Mouse (Mus musculus): ENCODE measurements around the gene Tsr3.

Tsr3 gene

GRCm38 (mm10) chr17:25243131-25243780 is 3.3 kb downstream of the Tsr3 start:
- peak; percentile 31 for DNase-seq (ENCODE audit: low read depth)

DNA sequence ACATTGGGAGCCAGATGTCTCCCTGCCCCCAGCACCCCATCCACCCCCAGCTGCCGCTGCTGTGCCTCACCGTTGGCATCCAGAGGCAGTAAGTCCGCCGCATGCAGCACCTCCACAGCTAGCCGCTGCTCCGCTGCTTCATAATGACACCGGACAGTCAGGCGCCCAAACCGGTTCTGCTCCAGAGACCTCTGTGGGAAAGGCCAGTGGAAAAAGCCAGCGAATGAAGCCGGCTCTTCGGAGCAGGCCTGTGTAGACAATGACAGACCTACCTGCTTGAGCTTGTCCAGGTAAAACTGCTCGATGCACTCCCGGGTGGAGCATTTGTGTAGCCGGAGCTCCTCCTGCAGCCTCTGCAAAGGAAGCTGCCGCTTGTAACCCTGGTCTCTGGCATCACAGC is 4.3 kb downstream of the Tsr3 start:
- no peak for DNase-seq (ENCODE audit: low read depth)

DNA sequence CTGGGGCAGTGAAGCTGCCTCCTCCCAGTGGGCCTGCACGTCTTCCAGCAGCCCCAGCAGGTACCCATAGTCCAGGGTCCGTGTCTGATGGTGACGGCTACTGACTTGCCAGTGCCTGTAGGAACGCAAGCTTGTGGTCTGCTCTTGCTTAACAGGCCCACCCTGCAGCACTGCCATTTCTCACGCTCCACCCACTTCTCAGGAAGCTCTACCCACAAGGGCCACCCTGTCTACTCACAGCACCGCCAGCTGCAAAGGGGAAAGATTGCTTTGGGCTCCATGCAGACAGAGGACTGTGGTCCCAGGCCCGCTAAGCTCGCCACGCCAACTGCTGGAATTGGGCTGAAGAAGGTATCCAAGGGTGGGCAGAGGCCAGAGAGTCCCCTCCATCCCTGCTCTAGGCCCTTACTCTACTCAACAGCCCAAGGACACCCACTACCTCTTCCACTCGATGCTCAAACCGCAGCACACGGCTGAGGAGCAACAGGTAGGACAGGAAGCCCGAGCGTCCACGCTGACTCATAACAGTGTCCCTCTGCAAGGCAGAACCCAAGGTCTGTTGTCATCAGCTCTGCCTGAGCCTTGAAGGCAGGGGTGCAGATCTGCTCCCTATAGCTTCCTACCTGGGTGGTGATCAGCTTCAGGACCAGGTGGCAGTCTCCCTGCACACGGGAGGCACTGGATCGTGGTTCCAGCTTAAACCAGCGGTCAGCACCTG is 8.2 kb downstream of the Tsr3 start:
- no peak for DNase-seq (ENCODE audit: low read depth)

DNA sequence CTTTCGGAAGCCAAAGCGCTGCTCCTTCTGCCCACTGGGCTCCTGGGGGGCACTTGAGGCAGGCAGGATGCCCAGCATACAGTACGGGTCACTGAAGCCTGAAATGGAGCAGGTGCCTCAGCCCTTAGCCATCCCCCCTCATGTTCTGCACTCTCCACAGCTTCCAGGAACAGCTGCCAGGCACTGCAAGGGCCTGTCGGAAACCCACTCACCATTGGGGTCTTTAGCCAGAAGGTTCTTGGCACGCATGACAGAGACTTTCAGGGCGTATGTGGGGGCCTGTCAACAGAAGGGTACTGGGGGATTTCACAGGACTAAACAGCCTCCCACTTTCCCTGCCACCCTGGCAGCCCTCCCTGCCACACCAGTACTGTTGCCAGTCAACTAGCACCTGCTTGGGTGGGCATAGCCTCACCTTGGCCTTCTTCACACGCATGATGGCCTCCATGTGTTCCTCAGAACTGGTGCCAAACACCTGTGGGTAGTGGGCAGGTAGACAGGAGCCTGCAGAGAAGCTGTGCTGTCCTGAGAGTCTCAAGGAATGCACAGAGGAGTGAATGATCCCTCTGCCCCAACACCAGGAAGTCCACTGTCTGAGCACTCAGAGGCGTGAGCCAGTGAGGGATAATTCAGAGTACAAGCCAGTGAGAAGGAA is 10.3 kb downstream of the Tsr3 start:
- DNase-seq (ENCODE audit: low read depth) = no peak

DNA sequence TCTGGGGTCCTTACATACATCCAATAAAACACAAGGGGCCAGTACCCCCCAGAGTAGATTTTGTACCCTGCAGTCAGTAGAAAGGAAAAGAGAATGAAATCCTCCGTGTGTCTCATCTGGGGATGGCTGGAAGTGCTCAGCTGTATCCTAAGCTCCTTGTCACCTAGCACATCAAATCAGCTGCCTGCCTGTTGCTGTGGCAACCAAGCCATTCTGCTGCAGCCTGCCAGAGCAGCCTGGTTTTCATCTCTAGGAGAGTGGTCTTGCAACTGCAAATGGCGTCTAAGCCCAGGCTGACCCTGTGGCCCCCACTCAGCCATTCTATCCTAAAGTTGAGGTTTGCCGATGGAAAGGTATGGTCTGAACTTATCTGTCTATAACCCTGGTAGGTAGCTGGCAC is 12.7 kb downstream of the Tsr3 start:
- no peak for DNase-seq (ENCODE audit: low read depth)

GRCm38 (mm10) chr17:25253760-25254159 is 13.8 kb downstream of the Tsr3 start:
- DNase-seq (ENCODE audit: low read depth) = no peak

DNA sequence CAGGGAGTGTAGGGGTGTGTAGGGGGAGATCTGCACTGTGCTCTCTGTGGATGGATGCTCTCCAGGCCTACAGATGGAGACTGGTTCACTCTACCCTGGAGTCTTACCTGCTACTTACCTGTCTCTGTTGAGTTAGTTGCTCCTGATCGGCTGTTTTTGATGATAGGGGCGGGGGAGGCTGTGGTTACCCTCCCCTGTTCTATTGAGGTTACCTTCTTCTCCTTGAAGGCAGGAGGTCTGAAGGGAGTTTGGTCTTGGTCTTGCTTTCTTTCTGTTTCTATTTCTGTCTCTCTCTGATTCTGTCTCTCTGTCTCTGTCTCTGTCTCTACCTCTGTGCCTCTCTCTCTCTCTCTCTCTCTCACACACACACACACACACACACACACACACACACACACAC is 15.1 kb downstream of the Tsr3 start:
- DNase-seq (ENCODE audit: low read depth) = no peak

DNA sequence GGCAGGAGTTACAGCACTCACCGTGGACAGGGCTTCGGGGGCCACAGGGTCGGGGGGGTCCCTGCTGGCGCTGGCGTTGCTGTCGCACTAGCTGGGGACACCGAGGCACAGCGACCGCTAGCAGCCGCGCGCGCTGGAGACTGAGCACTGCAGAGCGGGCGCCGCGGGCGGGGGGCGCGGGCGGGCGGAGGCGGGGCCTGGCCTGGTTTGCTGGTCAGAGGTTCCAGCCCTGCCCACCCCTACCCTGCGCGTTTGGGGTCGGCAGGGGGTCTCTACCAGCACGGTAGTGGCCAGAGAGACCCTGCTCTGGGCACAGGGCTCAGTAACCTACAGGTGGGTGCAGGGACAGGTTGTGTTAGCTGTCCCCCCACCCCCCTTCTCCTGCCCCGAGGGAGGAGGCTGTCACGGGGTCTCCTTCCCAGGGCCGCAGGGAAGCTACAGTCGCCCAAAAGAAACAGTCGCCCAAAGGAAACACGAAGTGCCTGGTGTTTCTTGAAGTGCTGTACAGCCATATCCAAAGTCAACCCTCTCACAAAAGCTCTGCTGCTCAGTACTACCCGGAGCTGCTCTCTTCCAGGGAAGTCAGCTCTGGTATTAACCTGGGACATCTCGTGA is 16.3 kb downstream of the Tsr3 start, which contains the start of gene Baiap3:
Gene Baiap3, minus strand, starts transcription at position 225 of the 615 bp plus-strand sequence.
- DNase-seq (ENCODE audit: low read depth) = no peak

- DNase-seq (ENCODE audit: low read depth) = peak; percentile 31
Measured at GRCm38 (mm10) chr17:25257804-25258261, 17.9 kb downstream of the Tsr3 start.

DNA sequence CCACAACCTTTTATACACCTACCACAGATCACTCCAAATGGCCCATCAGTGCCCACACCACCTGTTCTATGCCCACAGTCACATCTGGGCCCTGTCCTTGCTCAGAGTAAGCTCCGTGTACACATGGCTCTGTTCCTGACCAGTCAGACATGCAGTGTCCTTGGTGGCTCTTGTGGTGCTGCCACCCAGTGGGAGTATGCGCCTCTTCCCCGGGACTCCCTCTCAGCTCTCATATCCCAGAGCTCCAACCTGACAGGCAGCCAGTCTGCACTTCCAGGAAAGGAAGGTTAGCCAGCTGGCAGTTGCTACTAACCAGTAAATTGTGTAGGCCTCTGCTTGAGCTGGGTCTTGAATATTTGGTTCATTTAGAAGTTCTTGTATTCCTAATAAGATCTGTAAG is 24.5 kb downstream of the Tsr3 start:
- peak; percentile 36 for DNase-seq (ENCODE audit: low read depth)

DNA sequence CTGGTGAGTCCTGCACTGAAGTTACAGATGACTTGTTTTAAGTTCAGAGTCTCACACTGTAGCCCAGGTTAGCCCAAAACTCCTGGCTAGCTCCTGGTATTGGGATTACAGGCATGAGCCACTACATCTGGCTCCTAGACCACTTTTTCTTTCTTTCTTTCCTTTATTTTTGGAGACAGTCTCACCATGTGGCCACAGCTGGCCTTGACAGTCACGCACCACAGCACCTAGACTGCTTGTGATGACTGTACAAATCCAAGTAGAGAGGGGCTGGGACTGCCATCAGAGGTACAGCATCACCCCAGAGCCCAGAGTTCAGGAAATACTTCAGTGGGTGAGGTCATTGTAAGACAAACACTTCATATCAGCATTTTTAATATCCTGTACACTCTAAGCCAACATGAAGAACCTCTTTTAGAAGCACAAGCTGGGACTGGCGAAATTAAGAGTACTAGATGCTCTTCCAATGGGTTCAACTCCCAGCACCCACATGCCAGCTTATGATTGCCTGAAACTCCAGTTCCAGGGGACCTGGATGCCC is 30.9 kb downstream of the Tsr3 start:
- no peak for DNase-seq (ENCODE audit: low read depth)

DNA sequence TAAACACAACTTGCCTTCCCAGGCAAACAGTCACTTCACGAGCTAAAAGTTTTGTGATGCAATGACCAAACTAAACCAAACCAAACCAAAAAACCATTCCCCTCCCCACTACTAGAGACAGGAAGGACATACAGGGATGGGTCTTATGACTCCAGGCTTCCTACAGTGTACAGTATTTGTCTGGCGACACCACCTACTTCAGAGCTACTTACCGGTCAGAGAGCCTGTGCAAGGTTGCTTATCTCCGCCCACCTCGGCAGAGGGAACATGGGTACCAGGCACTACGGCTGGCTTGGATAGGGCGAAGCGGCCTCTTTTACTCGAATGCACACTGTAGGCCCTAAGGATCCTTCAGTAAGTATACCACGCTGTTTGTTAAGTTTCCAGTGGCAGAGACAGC is 32.4 kb downstream of the Tsr3 start:
- DNase-seq (ENCODE audit: low read depth) = peak; percentile 52

- peak; percentile 95 for DNase-seq (ENCODE audit: low read depth)
Measured at GRCm38 (mm10) chr17:25272951-25273705, 33.2 kb downstream of the Tsr3 start.

DNA sequence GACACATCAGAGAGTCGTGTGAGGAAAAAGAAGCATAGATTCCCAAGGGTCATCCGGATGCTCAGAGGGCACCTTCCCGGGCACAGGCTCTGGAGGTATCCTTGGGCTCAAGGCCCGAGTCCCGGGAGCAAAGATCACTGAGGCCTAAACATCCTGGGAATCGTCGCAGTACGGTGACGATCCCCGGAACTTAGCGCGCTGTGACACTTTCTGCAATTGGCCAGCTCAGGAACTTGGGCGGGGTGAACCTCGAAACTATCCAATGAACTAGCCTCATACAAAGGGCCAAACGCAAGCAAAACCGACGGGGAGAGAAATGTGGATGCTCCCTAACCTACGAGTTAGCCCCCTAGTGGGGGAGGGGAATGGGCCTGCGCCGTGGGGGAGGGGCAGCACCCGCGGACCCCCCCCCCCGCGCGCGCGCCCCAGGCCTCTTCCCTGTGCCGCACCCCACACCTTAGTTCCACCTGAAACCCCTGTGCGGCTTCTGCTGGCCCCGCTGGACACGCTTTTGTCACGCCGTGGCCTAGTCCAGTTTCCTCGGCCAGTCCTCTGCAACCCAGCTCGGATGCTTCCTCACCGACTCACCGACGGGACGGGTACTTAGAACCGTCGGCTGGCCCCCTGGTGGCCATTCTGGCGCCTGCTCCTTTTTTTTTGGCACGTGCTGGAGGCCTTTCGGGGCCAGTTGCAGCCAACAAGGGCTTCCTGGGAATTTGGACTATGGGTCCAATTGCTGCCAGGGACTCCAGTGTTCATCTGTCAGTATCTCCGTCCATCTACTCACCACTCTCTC is 33.9 kb downstream of the Tsr3 start:
- peak; percentile 98 for DNase-seq (ENCODE audit: low read depth)

DNA sequence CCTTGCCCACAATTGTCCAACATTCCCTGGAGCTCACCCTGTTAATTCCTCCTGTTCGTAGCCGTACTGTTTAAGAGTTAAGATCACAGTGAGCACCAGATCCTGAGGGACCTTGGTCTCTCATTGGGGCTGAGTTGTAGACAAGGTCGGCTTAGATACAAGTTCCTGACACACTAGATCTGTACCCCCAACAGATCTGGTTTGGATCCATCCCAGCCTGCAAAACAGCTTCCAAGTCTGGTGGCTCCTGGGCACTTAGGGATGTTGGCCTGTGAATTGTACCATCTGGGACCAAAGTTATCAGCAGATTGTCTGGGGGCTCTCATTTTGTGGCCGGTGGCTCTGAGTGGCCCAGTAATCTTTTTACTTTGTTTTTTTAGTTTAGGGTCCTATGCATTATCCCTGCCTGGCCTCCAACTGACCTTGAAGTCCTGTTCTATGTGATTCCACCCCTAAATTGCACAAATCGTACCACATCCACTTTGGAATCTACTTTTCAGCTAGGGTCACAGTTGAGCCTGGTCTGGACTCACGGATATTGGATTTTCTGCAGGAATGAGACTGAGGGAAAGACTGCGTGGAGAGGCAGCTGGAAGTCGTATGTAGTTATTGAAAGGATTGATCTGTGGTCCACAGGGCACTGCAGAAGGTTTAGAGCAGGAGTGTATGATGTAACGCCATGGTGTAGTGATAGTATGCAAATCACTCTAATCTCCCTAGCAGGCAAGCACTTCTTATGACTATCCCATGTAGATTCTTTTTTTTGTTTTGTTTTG is 34.8 kb downstream of the Tsr3 start, which contains the start of gene Ube2i:
Gene Ube2i, minus strand, starts transcription at position 52 of the 776 bp plus-strand sequence.
- DNase-seq (ENCODE audit: low read depth) = no peak

DNA sequence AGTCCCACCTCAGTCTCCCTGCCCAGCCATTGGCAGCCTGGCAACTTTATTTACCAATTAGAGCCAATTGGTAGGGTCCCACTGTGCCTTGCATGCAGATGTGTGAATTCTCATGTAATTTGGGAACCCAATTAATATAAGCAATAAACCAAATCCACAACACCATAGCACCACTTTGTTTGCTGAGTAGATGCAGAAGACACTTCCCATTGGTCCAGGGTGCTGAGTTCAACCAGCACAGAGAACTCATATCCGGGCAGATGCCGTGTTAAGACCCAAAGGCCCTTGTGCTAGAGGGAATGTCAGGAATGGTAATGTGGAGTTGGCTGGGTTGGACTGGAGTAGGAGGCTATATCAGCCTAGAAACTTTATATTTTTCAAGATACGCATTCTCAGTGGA is 35.9 kb downstream of the Tsr3 start:
- no peak for DNase-seq (ENCODE audit: low read depth)

DNA sequence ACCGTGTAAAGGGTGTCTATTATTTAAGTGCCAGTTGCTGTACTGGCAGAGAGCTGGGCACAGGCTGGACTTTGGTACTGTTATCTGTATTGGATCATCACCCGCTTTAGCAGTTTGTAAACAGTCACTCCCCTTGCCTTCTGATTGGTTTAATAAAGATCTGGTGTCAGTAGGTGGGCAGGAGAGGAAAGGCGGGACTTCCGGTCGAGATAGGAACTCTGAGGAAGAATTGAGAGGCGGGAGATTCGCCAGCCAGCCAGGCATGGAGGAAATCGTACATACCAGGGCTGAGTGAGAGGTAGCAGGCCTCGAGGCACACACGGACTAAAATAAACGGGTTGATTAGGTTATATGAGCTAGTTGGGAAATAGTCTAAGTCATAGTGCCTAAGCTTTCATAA is 42.2 kb downstream of the Tsr3 start:
- DNase-seq (ENCODE audit: low read depth) = peak; percentile 28

DNA sequence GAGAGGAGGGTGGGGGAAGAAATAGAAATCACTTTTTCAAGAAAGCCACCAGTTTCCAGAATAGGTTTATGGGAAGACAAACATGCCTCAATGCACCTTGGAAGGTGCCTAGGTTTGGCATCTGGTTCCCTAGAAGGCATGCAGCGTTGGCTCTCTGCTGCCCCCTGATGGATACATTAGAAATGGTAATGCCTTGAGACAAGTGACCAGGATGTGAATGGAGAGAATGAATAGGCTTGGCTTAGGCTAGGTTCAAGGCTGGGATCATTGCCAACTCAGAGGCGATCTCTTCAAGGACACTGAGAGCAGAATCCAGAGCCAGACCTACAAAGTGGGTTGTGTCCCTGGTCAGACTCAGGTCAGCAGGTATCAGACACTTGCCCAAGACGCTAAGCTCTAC is 45.1 kb downstream of the Tsr3 start:
- peak; percentile 87 for DNase-seq (ENCODE audit: low read depth)

GRCm38 (mm10) chr17:25288842-25289241 is 48.9 kb downstream of the Tsr3 start:
- DNase-seq (ENCODE audit: low read depth) = peak; percentile 77

- no peak for DNase-seq (ENCODE audit: low read depth)
Measured at GRCm38 (mm10) chr17:25290411-25290810, 50.4 kb downstream of the Tsr3 start.

Data from NIH3T3 (cell line).